Mouse (Mus musculus): ENCODE data around the gene Actr1a.

Actr1a gene

GRCm38 (mm10) chr19:46350168-46350932 is 45.2 kb downstream of the Actr1a start, which contains the start of gene 2310034G01Rik:
TSS of gene 2310034G01Rik (minus strand) at chr19:46350302.
- no peak for DNase-seq (ENCODE audit: low spot score in 2 of 2)

- no peak for DNase-seq (ENCODE audit: low spot score in 2 of 2)
Observed at GRCm38 (mm10) chr19:46349550-46349949, 46.0 kb downstream of the Actr1a start.

- peak; percentile 82 to 84 for DNase-seq (ENCODE audit: low spot score in 2 of 2)
Observed at GRCm38 (mm10) chr19:46348761-46349458, 46.6 kb downstream of the Actr1a start.

DNA sequence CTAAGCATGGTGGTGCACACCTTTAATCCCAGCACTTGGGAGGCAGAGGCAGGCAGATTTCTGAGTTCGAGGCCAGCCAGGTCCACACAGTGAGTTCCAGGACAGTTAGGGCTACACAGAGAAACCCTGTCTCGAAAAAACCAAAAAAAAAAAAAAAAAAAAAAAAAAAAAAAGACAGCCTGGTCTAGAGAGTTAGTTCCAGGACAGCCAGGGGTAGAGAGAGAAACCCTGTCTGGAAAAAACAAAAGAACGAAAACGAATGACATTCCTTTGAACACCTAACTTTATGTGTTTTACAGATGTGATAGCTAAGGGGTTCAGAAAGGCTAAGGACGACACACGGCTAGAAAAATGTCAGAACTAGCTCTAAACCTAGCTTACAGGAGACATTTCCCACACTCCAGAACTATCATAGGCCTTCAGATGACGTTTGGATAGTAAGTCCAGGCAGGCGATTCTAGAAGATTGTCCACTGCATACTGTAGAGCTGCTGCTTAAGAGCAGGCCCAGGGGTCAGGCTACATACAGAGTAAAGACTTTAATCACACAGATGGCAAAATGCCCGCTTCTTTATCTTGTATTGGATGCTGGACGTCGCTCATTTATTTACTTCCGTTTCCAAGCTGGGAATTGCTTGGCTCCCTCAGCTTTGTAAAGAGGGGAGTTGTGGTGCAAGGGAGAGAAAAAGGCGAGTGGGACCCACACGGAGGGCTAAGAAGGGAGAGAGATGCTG is 47.4 kb downstream of the Actr1a start:
- no peak for DNase-seq (ENCODE audit: low spot score in 2 of 2)

- no peak for DNase-seq (ENCODE audit: low spot score in 2 of 2)
Observed at GRCm38 (mm10) chr19:46347146-46347545, 48.4 kb downstream of the Actr1a start.

- DNase-seq (ENCODE audit: low spot score in 2 of 2): no peak
Observed at GRCm38 (mm10) chr19:46344710-46345419, 50.7 kb downstream of the Actr1a start.

DNA sequence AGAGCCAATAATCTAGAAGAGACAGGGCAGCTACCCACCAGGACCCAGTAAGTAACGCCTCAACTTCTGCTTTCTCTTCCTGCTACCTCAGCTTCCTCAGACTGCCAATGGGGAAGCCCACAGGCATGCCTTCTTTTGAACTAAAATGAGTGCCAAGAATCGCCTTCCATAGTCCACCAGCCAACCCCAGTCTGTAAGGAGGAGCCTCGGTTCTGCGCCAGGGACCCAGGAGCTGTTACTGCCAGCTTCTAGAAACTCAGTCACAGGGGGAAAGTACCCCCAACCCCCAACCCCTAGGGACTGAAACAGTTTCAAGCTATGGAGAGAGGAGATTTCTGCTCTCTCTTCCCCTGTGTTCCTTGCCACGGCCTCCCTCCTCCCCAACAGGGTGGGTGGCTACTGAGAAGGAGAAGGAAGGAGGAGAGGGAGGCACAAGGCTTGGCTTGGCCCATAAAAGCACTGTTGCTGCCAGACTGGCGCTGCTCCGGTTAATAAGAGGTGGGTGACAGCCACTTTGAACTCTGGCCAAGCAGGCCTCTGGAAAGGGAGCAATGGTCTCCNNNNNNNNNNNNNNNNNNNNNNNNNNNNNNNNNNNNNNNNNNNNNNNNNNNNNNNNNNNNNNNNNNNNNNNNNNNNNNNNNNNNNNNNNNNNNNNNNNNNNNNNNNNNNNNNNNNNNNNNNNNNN is 56.1 kb downstream of the Actr1a start:
- DNase-seq (ENCODE audit: low spot score in 2 of 2): no peak

DNA sequence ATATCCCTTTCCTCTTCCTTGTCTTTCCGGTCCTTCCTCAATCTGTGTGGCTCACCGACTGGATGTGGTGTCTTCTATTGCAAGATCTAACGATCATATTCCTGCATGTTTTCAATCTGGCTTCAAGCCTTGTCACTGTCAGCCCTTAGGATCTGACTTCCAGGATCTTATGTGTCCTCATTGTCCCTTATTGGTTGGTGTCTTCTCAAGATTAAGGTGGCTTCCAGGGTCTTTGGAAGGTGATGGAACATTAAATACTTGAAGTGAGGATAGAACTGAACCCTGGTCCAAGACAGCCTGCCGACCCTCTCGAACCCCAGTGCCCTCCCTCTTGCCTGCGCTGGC is 56.6 kb downstream of the Actr1a start:
- DNase-seq (ENCODE audit: low spot score in 2 of 2): no peak

- DNase-seq (ENCODE audit: low spot score in 2 of 2): peak; percentile 96 to 98
Observed at GRCm38 (mm10) chr19:46338331-46338936, 57.1 kb downstream of the Actr1a start, which contains the start of gene Cuedc2. TSS of gene Cuedc2 (minus strand) at chr19:46338702.

GRCm38 (mm10) chr19:46337719-46338330 is 57.7 kb downstream of the Actr1a start:
- DNase-seq (ENCODE audit: low spot score in 2 of 2): no peak

DNA sequence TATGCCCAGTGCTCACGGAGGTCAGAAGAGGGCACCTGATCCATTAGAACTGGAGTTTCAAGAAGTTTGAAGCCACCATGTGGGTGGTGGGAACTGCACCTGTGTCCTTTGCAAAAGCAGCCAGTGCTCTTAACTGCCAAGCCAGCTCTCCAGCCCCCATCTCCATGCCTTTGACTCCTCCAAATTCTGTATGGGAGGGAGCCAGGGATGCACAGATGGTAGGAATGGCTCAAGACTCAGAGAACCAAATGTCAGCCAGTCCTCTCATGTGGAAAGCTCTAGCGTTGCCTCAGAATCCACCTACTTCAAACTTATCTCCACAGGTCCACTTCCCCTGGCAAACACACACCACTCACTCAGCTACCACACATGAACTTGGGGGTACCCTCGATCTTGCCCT is 61.6 kb downstream of the Actr1a start:
- no peak for DNase-seq (ENCODE audit: low spot score in 2 of 2)

GRCm38 (mm10) chr19:46332721-46333339 is 62.7 kb downstream of the Actr1a start:
- DNase-seq (ENCODE audit: low spot score in 2 of 2): no peak

- no peak for DNase-seq (ENCODE audit: low spot score in 2 of 2)
Observed at GRCm38 (mm10) chr19:46331936-46332335, 63.6 kb downstream of the Actr1a start.

GRCm38 (mm10) chr19:46331326-46331725 is 64.2 kb downstream of the Actr1a start:
- no peak for DNase-seq (ENCODE audit: low spot score in 2 of 2)

DNA sequence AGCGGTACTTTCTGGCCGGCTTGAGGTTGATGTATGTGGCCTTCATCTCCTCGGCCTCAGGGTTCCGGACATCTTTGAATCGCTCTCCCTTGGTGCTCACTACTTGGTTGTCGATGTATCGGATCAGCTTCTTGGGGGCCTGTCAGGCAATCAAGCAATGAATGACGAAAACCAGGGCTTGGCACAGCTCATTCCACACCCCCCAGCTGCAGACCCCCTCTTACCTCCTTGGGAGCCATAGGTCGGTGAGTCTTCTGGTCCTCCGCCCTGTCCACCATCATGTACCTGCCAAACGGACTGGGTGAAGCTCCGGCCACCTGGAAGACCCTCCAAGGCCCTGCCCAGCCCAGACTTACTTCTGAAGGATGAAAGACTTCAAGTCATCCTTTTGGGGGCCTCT is 64.9 kb downstream of the Actr1a start:
- DNase-seq (ENCODE audit: low spot score in 2 of 2): no peak

DNA sequence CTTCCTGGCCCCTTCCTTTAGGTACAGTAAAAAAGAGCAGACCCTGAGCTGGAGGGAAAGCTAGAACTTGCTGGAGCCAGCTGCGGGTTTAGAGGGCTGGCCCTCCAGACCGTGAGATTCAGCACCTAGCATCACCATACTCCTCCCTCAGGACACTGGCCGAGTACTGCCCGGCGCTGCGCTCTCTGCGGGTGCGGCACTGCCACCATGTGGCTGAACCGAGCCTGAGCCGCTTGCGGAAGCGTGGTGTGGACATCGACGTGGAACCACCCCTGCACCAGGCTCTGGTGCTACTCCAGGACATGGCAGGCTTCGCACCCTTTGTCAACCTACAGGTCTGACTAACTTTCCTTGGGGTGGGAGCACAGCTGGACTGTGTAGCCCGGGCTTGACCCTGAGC is 65.6 kb downstream of the Actr1a start:
- DNase-seq (ENCODE audit: low spot score in 2 of 2): peak; percentile 9 to 68

GRCm38 (mm10) chr19:46329031-46329641 is 66.4 kb downstream of the Actr1a start:
- DNase-seq (ENCODE audit: low spot score in 2 of 2): peak in 1 of 2 experiments; percentile 21

- DNase-seq (ENCODE audit: low spot score in 2 of 2): peak; percentile 95 to 96
Observed at GRCm38 (mm10) chr19:46328081-46329030, 67.2 kb downstream of the Actr1a start, which contains the start of gene Fbxl15. TSS of gene Fbxl15 (plus strand) at chr19:46328184.
